Mouse (Mus musculus): ENCODE measurements around the gene Swsap1. TPM values are rescaled to one million over a fixed set of nuclear protein-coding genes. Genes with fewer than 3 reads are reported as not detected.

Swsap1 gene
- 4.1 and 9.1 TPM in 2 replicates for total RNA-seq (2014; fragmentation: Nextera tagmentation)
- 1.2 and 4.8 TPM in 2 replicates for total RNA-seq (2017)

- ATAC-seq (replicated peaks; ENCODE audit: low FRiP score, low TSS enrichment, poor library complexity, severe bottlenecking): peak; percentile 90
Observed at GRCm38 (mm10) chr9:21955570-21956281, at the start of gene Swsap1. Gene Swsap1 (plus strand): TSS chr9:21955755.

- ATAC-seq (replicated peaks; ENCODE audit: low FRiP score, low TSS enrichment, poor library complexity, severe bottlenecking): no peak
Observed at GRCm38 (mm10) chr9:21908216-21908615, 47.3 kb upstream of the Swsap1 start.

- no peak for ATAC-seq (replicated peaks; ENCODE audit: low FRiP score, low TSS enrichment, poor library complexity, severe bottlenecking)
Observed at GRCm38 (mm10) chr9:21909474-21910223, 45.9 kb upstream of the Swsap1 start.

- ATAC-seq (replicated peaks; ENCODE audit: low FRiP score, low TSS enrichment, poor library complexity, severe bottlenecking): no peak
Observed at GRCm38 (mm10) chr9:21916851-21917492, 38.6 kb upstream of the Swsap1 start.

GRCm38 (mm10) chr9:21917493-21918034 is 38.0 kb upstream of the Swsap1 start:
- peak; percentile 18; the same call in 1 of the 2 replicates for ATAC-seq (replicated peaks; ENCODE audit: low FRiP score, low TSS enrichment, poor library complexity, severe bottlenecking)

GRCm38 (mm10) chr9:21918035-21918592 is 37.4 kb upstream of the Swsap1 start, which contains the start of gene Rab3d:
Gene Rab3d (minus strand): TSS chr9:21918192.
- peak; percentile 96 for ATAC-seq (replicated peaks; ENCODE audit: low FRiP score, low TSS enrichment, poor library complexity, severe bottlenecking)

- ATAC-seq (replicated peaks; ENCODE audit: low FRiP score, low TSS enrichment, poor library complexity, severe bottlenecking): no peak
Observed at GRCm38 (mm10) chr9:21918692-21919384, 36.7 kb upstream of the Swsap1 start.

GRCm38 (mm10) chr9:21923036-21923435 is 32.5 kb upstream of the Swsap1 start:
- ATAC-seq (replicated peaks; ENCODE audit: low FRiP score, low TSS enrichment, poor library complexity, severe bottlenecking): no peak

- ATAC-seq (replicated peaks; ENCODE audit: low FRiP score, low TSS enrichment, poor library complexity, severe bottlenecking): no peak
Observed at GRCm38 (mm10) chr9:21923490-21924098, 32.0 kb upstream of the Swsap1 start.

- ATAC-seq (replicated peaks; ENCODE audit: low FRiP score, low TSS enrichment, poor library complexity, severe bottlenecking): peak; percentile 87
Observed at GRCm38 (mm10) chr9:21924099-21924493, 31.5 kb upstream of the Swsap1 start.

- ATAC-seq (replicated peaks; ENCODE audit: low FRiP score, low TSS enrichment, poor library complexity, severe bottlenecking): no peak
Observed at GRCm38 (mm10) chr9:21925034-21925433, 30.5 kb upstream of the Swsap1 start.

GRCm38 (mm10) chr9:21925506-21925905 is 30.0 kb upstream of the Swsap1 start:
- no peak for ATAC-seq (replicated peaks; ENCODE audit: low FRiP score, low TSS enrichment, poor library complexity, severe bottlenecking)

GRCm38 (mm10) chr9:21926155-21926554 is 29.4 kb upstream of the Swsap1 start:
- no peak for ATAC-seq (replicated peaks; ENCODE audit: low FRiP score, low TSS enrichment, poor library complexity, severe bottlenecking)

- ATAC-seq (replicated peaks; ENCODE audit: low FRiP score, low TSS enrichment, poor library complexity, severe bottlenecking): no peak
Observed at GRCm38 (mm10) chr9:21926784-21927183, 28.8 kb upstream of the Swsap1 start.

GRCm38 (mm10) chr9:21927208-21927753 is 28.3 kb upstream of the Swsap1 start, which contains the start of the genes Ccdc159 and Tmem205:
Gene Ccdc159 (plus strand): TSS chr9:21927471.
Gene Tmem205 (minus strand): TSS chr9:21927556.
- ATAC-seq (replicated peaks; ENCODE audit: low FRiP score, low TSS enrichment, poor library complexity, severe bottlenecking): peak; percentile 76

GRCm38 (mm10) chr9:21929208-21929607 is 26.3 kb upstream of the Swsap1 start:
- no peak for ATAC-seq (replicated peaks; ENCODE audit: low FRiP score, low TSS enrichment, poor library complexity, severe bottlenecking)

- ATAC-seq (replicated peaks; ENCODE audit: low FRiP score, low TSS enrichment, poor library complexity, severe bottlenecking): no peak
Observed at GRCm38 (mm10) chr9:21932006-21932405, 23.5 kb upstream of the Swsap1 start.

GRCm38 (mm10) chr9:21932445-21933137 is 23.0 kb upstream of the Swsap1 start:
- ATAC-seq (replicated peaks; ENCODE audit: low FRiP score, low TSS enrichment, poor library complexity, severe bottlenecking): no peak
